8 mouse cellular contexts compared by ENCODE assay signal in genomic region chr1:132322711-132323542, GRCm38 (mm10). TPM values are rescaled to one million over a fixed set of nuclear protein-coding genes. Genes with fewer than 3 reads are reported as not detected.
DNase-seq lines count a peak whose midpoint lies in the region; ATAC-seq and TF ChIP-seq lines count a peak whose summit lies in the region.

No protein-coding gene starts in this region.

- H3K4me3 ChIP-seq in liver, postnatal 0 days (ENCODE audit: low read depth, low read length) = no peak overlapping the region
- H3K4me3 ChIP-seq in forebrain, embryonic 16.5 days (replicated peaks; ENCODE audit: low read length) = no peak overlapping the region
- H3K4me3 ChIP-seq in neural tube, embryonic 13.5 days = no peak overlapping the region

- TF ChIP-seq EP300 in liver, postnatal 0 days (IDR thresholded peaks at IDR 0.05; ENCODE audit: low read depth) = no peak

- 0 out of 2 replicates have a peak, but pooled peaks cover 21% of the 10 kb centered on the region for H3K36me3 ChIP-seq in liver, postnatal 0 days (replicated peaks; ENCODE audit: insufficient read depth, low read length)
- 0 out of 2 replicates have a peak, but pooled peaks cover 2% of the 10 kb centered on the region for H3K36me3 ChIP-seq in forebrain, embryonic 16.5 days (ENCODE audit: control insufficient read depth, insufficient read depth)
- H3K36me3 ChIP-seq in neural tube, embryonic 13.5 days = peaks cover under 1% of the 10 kb centered on the region; the same call in 1 of the 2 replicates

- H3K4me2 ChIP-seq in liver, postnatal 0 days (ENCODE audit: low read depth, low read length) = no peak overlapping the region
- peak overlapping the region; percentile 6; the same call in 1 of the 2 replicates for H3K4me2 ChIP-seq in forebrain, embryonic 16.5 days (ENCODE audit: low read length)
- peak overlapping the region; percentile 14 for H3K4me2 ChIP-seq in neural tube, embryonic 13.5 days

- H3K27me3 ChIP-seq in liver, postnatal 0 days (ENCODE audit: insufficient read depth, low read length) = no peaks in the 10 kb centered on the region
- no peaks in the 10 kb centered on the region for H3K27me3 ChIP-seq in forebrain, embryonic 16.5 days (replicated peaks; ENCODE audit: control insufficient read depth, insufficient read depth, low read length)
- H3K27me3 ChIP-seq in neural tube, embryonic 13.5 days = no peaks in the 10 kb centered on the region

- no peak for DNase-seq in liver, postnatal 0 days
- no peak for DNase-seq in liver
- peak; percentile 50 to 71 for DNase-seq in kidney, postnatal 25 days
- DNase-seq in spleen, adult 12 weeks (ENCODE audit: low spot score) = no peak
- DNase-seq in cerebellum, adult 8-10 months = no peak
- no peak for DNase-seq in layer of hippocampus, adult 11-12 months (ENCODE audit: low spot score)

- TF ChIP-seq CTCF in liver, postnatal 0 days (IDR thresholded peaks at IDR 0.05; ENCODE audit: low read depth) = no peak

- H3K27ac ChIP-seq in liver, postnatal 0 days (ENCODE audit: low read depth) = no peak overlapping the region
- peak overlapping the region; percentile 91 for H3K27ac ChIP-seq in forebrain, embryonic 16.5 days (ENCODE audit: low read length)
- peak overlapping the region; percentile 94 for H3K27ac ChIP-seq in neural tube, embryonic 13.5 days (replicated peaks)

- peaks cover 42% of the 10 kb centered on the region for H3K4me1 ChIP-seq in liver, postnatal 0 days (ENCODE audit: insufficient read depth)
- H3K4me1 ChIP-seq in forebrain, embryonic 16.5 days (replicated peaks; ENCODE audit: control insufficient read depth, insufficient read depth, low read length) = peaks cover 53% of the 10 kb centered on the region
- H3K4me1 ChIP-seq in neural tube, embryonic 13.5 days (replicated peaks) = peaks cover 93% of the 10 kb centered on the region

- H3K9me3 ChIP-seq in liver, postnatal 0 days (ENCODE audit: low read length) = no peaks in the 10 kb centered on the region
- H3K9me3 ChIP-seq in forebrain, embryonic 16.5 days (ENCODE audit: control insufficient read depth, low read length) = no peaks in the 10 kb centered on the region
- H3K9me3 ChIP-seq in neural tube, embryonic 13.5 days = no peaks in the 10 kb centered on the region

- no peak for ATAC-seq in liver, postnatal 0 days
- peak; percentile 81 for ATAC-seq in forebrain, embryonic 16.5 days
- peak; percentile 80 for ATAC-seq in neural tube, embryonic 13.5 days (ENCODE audit: low read depth)

- 64% methylated on average over 13 of the region's 13 CpGs for WGBS in liver, postnatal 0 days (ENCODE audit: insufficient replicate concordance)
- 4% methylated on average over 13 of the region's 13 CpGs for WGBS in forebrain, embryonic 16.5 days
- WGBS in neural tube, embryonic 13.5 days = 17% methylated on average over 13 of the region's 13 CpGs

- peak overlapping the region; percentile 38; the same call in 1 of the 2 replicates for H3K9ac ChIP-seq in liver, postnatal 0 days (replicated peaks)
- peak overlapping the region; percentile 43 for H3K9ac ChIP-seq in forebrain, embryonic 16.5 days (replicated peaks; ENCODE audit: low read depth, low read length)
- H3K9ac ChIP-seq in neural tube, embryonic 13.5 days = peak overlapping the region; percentile 57

RNA-seq across cellular contexts. Expression of gene Nuak2, which starts 7.0 kb away (rescaled TPM):
- polyA plus RNA-seq in liver, postnatal 0 days (2015; fragmentation: Nextera tagmentation; extraction: Ambion mirVana) = 6.0 and 6.8 TPM in 2 replicates
- polyA plus RNA-seq in forebrain, embryonic 16.5 days (2015; fragmentation: Nextera tagmentation; extraction: Ambion mirVana) = 13.3 and 13.4 TPM in 2 replicates
- 9.0 and 10.5 TPM in 2 replicates for polyA plus RNA-seq in neural tube, embryonic 13.5 days (2015; fragmentation: Nextera tagmentation; extraction: Ambion mirVana)

RNA-seq across cellular contexts. Expression of gene Klhdc8a, which starts 24.5 kb away (rescaled TPM):
- polyA plus RNA-seq in liver, postnatal 0 days (2015; fragmentation: Nextera tagmentation; extraction: Ambion mirVana) = 0.32 and 0.40 TPM in 2 replicates
- polyA plus RNA-seq in forebrain, embryonic 16.5 days (2015; fragmentation: Nextera tagmentation; extraction: Ambion mirVana) = 2.7 and 3.4 TPM in 2 replicates
- 4.6 and 6.1 TPM in 2 replicates for polyA plus RNA-seq in neural tube, embryonic 13.5 days (2015; fragmentation: Nextera tagmentation; extraction: Ambion mirVana)

Comparison
In these comparisons a context has a peak if more than half of its experiments do, and no peak if none do; other contexts are left out.
1. DNase-seq: peak in kidney, postnatal 25 days (2 of 2); none in liver, postnatal 0 days (single experiment), liver (single experiment), spleen, adult 12 weeks (single experiment), cerebellum, adult 8-10 months (single experiment) and layer of hippocampus, adult 11-12 months (single experiment).
2. Peak in every context shown above with its lines, with median percentiles within 50 percentile points of each other: H3K9ac ChIP-seq.